Comparison of ENCODE assay signal across 8 mouse cellular contexts in genomic region chr2:147298499-147298896, GRCm38 (mm10).
DNase-seq lines count a peak whose midpoint lies in the region; ATAC-seq lines count a peak whose summit lies in the region.

No protein-coding gene starts in this region.

- DNase-seq in hindbrain, embryonic 10.5 days (ENCODE audit: low spot score), result no peak
- peak; percentile 59 for DNase-seq in cerebellum, adult 8-10 months
- DNase-seq in gastrocnemius, postnatal 4 days (ENCODE audit: low spot score in 2 of 2), result peak; percentile 21 to 50
- peak; percentile 49 to 61 for DNase-seq in kidney, postnatal 25 days
- DNase-seq in right cerebral cortex, adult 18-20 months, result peak; percentile 84

- H3K27ac ChIP-seq in hindbrain, embryonic 13.5 days, result peak overlapping the region; percentile 58; the same call in 1 of the 2 replicates
- H3K27ac ChIP-seq in hindbrain, embryonic 10.5 days, result no peak overlapping the region
- H3K27ac ChIP-seq in limb, embryonic 15.5 days, result no peak overlapping the region

- no peak overlapping the region for H3K4me2 ChIP-seq in hindbrain, embryonic 13.5 days
- H3K4me2 ChIP-seq in limb, embryonic 15.5 days, result no peak overlapping the region

- 41% methylated on average over 7 of the region's 7 CpGs for WGBS in hindbrain, embryonic 13.5 days
- 64% methylated on average over 7 of the region's 7 CpGs for WGBS in hindbrain, embryonic 10.5 days
- 30% methylated on average over 7 of the region's 7 CpGs for WGBS in limb, embryonic 15.5 days

- H3K27me3 ChIP-seq in hindbrain, embryonic 13.5 days, result peaks cover 25% of the 10 kb centered on the region
- no peaks in the 10 kb centered on the region for H3K27me3 ChIP-seq in hindbrain, embryonic 10.5 days (ENCODE audit: insufficient read depth, poor library complexity, severe bottlenecking)
- H3K27me3 ChIP-seq in limb, embryonic 15.5 days, result no peaks in the 10 kb centered on the region

- peak; percentile 93 for ATAC-seq in hindbrain, embryonic 13.5 days (ENCODE audit: low FRiP score)
- peak; percentile 65 for ATAC-seq in limb, embryonic 15.5 days (ENCODE audit: insufficient number of reproducible peaks, low FRiP score, low TSS enrichment, low read depth)
- no peak for ATAC-seq in inflammation-experienced regulatory T-cells, adult 6 months

- peaks cover 15% of the 10 kb centered on the region for H3K4me1 ChIP-seq in hindbrain, embryonic 13.5 days (replicated peaks)
- H3K4me1 ChIP-seq in hindbrain, embryonic 10.5 days (replicated peaks), result 0 out of 2 replicates have a peak, but pooled peaks cover 10% of the 10 kb centered on the region
- peaks cover 8% of the 10 kb centered on the region for H3K4me1 ChIP-seq in limb, embryonic 15.5 days

- H3K4me3 ChIP-seq in hindbrain, embryonic 13.5 days, result no peak overlapping the region
- no peak overlapping the region for H3K4me3 ChIP-seq in hindbrain, embryonic 10.5 days
- no peak overlapping the region for H3K4me3 ChIP-seq in limb, embryonic 15.5 days

- H3K9me3 ChIP-seq in hindbrain, embryonic 13.5 days, result no peaks in the 10 kb centered on the region
- no peaks in the 10 kb centered on the region for H3K9me3 ChIP-seq in hindbrain, embryonic 10.5 days
- H3K9me3 ChIP-seq in limb, embryonic 15.5 days, result no peaks in the 10 kb centered on the region

- no peak overlapping the region for H3K9ac ChIP-seq in hindbrain, embryonic 13.5 days
- H3K9ac ChIP-seq in limb, embryonic 15.5 days, result no peak overlapping the region

- H3K36me3 ChIP-seq in hindbrain, embryonic 13.5 days, result no peaks in the 10 kb centered on the region
- H3K36me3 ChIP-seq in hindbrain, embryonic 10.5 days, result no peaks in the 10 kb centered on the region
- no peaks in the 10 kb centered on the region for H3K36me3 ChIP-seq in limb, embryonic 15.5 days
